ENCODE assay signal across 23 mouse cellular contexts in the genomic region with DNA sequence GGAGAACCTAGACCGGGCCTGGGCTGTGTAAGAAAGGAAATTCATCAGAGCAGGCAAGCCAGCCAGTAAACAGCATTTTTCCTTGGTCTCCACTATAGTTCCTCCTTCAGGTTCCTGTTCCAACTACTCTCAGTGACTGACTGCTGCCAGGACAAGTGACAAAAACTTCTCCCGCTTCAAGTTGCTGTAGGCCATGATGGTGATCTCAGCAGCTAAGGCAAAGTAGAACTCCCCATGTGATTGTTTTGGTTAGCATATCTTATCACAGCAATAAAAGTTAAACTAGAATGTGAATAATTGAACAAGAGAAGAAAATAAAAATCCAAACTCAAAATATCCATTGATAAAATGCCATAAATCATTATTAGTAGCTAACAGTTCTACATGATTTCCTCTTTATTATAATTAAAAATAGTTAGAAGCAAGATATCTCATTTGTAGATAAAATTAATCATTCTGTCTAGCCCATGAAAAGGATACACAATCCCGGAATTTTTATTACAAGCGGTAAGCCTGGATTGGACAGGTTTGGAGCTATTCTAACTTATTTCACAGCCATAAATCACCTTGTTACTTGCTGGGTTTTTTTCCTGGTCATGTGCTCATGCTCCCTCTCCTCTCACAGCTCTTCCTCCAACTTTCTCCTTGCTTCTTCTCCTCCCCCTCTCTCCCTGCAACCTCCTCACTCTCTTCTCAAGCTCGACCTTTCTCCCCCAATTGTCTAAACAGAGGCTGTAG.
"Had no signal": no experiment of that assay in that cellular context is flagged by ENCODE, and none has a peak within 500 bp of the region (broad histone marks: within the 10 kb centered on the region; RNA-seq: fewer than 3 reads in every experiment).

No protein-coding gene starts in this region.

- ATAC-seq: liver, postnatal 0 days; lung, postnatal 0 days; midbrain, embryonic 16.5 days had no signal

- H3K4me1 ChIP-seq: lung, embryonic 15.5 days; megakaryocyte, embryonic 14.5 days; midbrain, embryonic 10.5 days; midbrain, embryonic 12.5 days; neural tube, embryonic 13.5 days; neural tube, embryonic 15.5 days had no signal

- H3K4me2 ChIP-seq: lung, embryonic 15.5 days; midbrain, embryonic 12.5 days; neural tube, embryonic 13.5 days; neural tube, embryonic 15.5 days had no signal

- DNase-seq: liver, postnatal 0 days; lung, adult 2 months; lung, postnatal 14 days; lung, postnatal 36 days; midbrain, embryonic 14.5 days; retina, postnatal 1 day; right cerebral cortex, adult 18-20 months; right cerebral cortex, postnatal 25 days; right cerebral cortex, postnatal 4 days; spleen, adult 18-20 months; thymus, adult 18-20 months; thymus, postnatal 14 days; thymus, postnatal 36 days had no signal

- H3K27ac ChIP-seq: lung, embryonic 15.5 days; macrophage; midbrain, embryonic 10.5 days; midbrain, embryonic 12.5 days; neural tube, embryonic 13.5 days; neural tube, embryonic 15.5 days had no signal

- H3K4me3 ChIP-seq: lung, embryonic 15.5 days; megakaryocyte, embryonic 14.5 days; midbrain, embryonic 10.5 days; midbrain, embryonic 12.5 days; myocyte; neural tube, embryonic 13.5 days; neural tube, embryonic 15.5 days had no signal

- H3K36me3 ChIP-seq: lung, embryonic 15.5 days; midbrain, embryonic 10.5 days; midbrain, embryonic 12.5 days; neural tube, embryonic 13.5 days; neural tube, embryonic 15.5 days had no signal

- H3K9me3 ChIP-seq: lung, embryonic 15.5 days; megakaryocyte, embryonic 14.5 days; midbrain, embryonic 10.5 days; midbrain, embryonic 12.5 days; neural tube, embryonic 13.5 days; neural tube, embryonic 15.5 days had no signal

- H3K27me3 ChIP-seq: lung, embryonic 15.5 days; megakaryocyte, embryonic 14.5 days; midbrain, embryonic 12.5 days; neural tube, embryonic 13.5 days; neural tube, embryonic 15.5 days had no signal

- H3K9ac ChIP-seq: liver, postnatal 0 days; lung, embryonic 15.5 days; midbrain, embryonic 12.5 days; neural tube, embryonic 13.5 days; neural tube, embryonic 15.5 days had no signal
